Mouse (Mus musculus) myocyte (in vitro differentiated cells): Measurements from ENCODE around the gene Ccdc130.

Source experiments
- POLR2AphosphoS2 ChIP-seq: IDR thresholded peaks from one replicate; pipeline ENCODE4 v1.6.1; 2011; ENCODE audit warnings: low read depth, control low read depth; ENCODE audit not compliant: insufficient read length
- USF1 ChIP-seq: IDR thresholded peaks from one replicate; pipeline ENCODE4 v1.6.1; 2011; ENCODE audit warnings: low read depth, mild to moderate bottlenecking, control low read depth, moderate library complexity

GRCm38 (mm10) chr8:84272302-84272701, 2.1 kb upstream of the Ccdc130 start:
- no peak for TF ChIP-seq POLR2AphosphoS2
- no peak for TF ChIP-seq USF1
